Mouse (Mus musculus) embryonic facial prominence, embryonic 12.5 days (tissue): ENCODE data around the gene Eif4ebp2. TPM values are rescaled to one million over a fixed set of nuclear protein-coding genes. Genes with fewer than 3 reads are reported as not detected.

Experiments
- ATAC-seq: fragments of 200-750 bp; cut with Nextera tagmentation; 2 replicates; pipeline ENCODE4 v1.8.0; 2017; ENCODE audit not compliant: insufficient number of reproducible peaks, insufficient read depth, low FRiP score, low TSS enrichment
- H3K27ac ChIP-seq: fragments of 300-500 bp; sonication (generic); 2 replicates; pipeline ENCODE4 v1.5.1; 2016; ENCODE audit warnings: mild to moderate bottlenecking
- H3K27me3 ChIP-seq: fragments of 300-500 bp; sonication (generic); 2 replicates; pipeline ENCODE4 v1.6.1; 2016; ENCODE audit warnings: mild to moderate bottlenecking, moderate library complexity
- H3K36me3 ChIP-seq: fragments of 300-500 bp; sonication (generic); 2 replicates; pipeline ENCODE4 v1.6.1; 2016; ENCODE audit warnings: mild to moderate bottlenecking
- H3K4me1 ChIP-seq: fragments of 300-500 bp; sonication (generic); 2 replicates; pipeline ENCODE4 v1.6.1; 2016
- H3K4me2 ChIP-seq: fragments of 300-500 bp; sonication (generic); replicated peaks from 2 replicates; pipeline ENCODE4 v1.6.1; 2016; ENCODE audit warnings: mild to moderate bottlenecking, moderate library complexity
- H3K4me3 ChIP-seq: fragments of 300-500 bp; sonication (generic); 2 replicates; pipeline ENCODE4 v1.5.1; 2016; ENCODE audit warnings: mild to moderate bottlenecking
- H3K9ac ChIP-seq: fragments of 300-500 bp; sonication (generic); 2 replicates; pipeline ENCODE4 v1.6.1; 2016; ENCODE audit warnings: mild to moderate bottlenecking, moderate library complexity
- H3K9me3 ChIP-seq: fragments of 300-500 bp; sonication (generic); 2 replicates; pipeline ENCODE4 v1.6.1; 2016; ENCODE audit warnings: mild to moderate bottlenecking, moderate library complexity
- WGBS: fragments of 180-500 bp; shearing (Covaris S2); methylation state at CpG from one replicate; pipeline ENCODE4 v1.1.7; 2016; 5-methylcytosine and 5-hydroxymethylcytosine counted together
- polyA plus RNA-seq: library from polyadenylated mRNA; unstranded; fragments of >200 nt; fragmentation: Nextera tagmentation; extraction: Ambion mirVana; gene quantifications from 2 replicates; pipeline ENCODE4 v1.2.1, GENCODE M21; 2016

Eif4ebp2 gene
- polyA plus RNA-seq, 1 experiment from 2014 or later, result 64.9 TPM

DNA sequence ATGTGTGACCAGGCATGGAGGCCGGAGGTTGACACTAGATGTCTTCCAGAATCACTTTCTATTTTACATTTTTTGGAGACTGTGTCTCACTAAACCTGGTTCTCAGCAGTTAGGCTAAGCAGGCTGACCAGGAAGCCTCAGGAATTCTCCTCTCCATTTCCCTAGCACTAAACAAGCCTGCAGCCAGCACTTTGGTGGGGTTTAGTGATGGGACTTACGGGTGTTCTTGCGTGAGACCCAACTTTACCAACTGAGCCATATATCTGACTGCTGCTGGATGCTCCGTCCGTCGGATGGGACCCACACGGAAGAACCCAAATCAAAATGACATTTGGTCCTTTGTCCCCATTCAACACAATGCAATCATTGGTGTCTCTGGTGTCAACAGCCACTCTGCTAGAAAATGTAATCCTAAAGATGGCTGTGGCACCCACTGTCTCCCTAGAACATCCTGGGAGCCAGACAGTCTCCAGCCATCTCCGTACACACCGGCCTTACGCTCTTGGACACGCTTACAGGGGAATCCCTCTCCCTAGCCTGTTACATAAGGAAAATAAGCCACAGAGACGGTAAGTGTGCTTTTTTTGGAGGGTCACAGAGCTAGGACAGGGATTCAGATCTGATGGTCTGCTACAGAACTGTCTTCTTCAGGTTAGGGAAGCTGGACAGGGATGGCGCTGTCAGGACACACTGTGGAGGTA, 73.0 kb downstream of the Eif4ebp2 start:
- Histone ChIP-seq H3K4me3 (no peak overlapping the region), H3K36me3 (no peaks in the 10 kb centered on the region), H3K9me3 (no peaks in the 10 kb centered on the region), H3K4me1 (peaks cover 34% of the 10 kb centered on the region), H3K9ac (no peak overlapping the region), H3K27ac (no peak overlapping the region), H3K27me3 (peaks cover 9% of the 10 kb centered on the region; the same call in 1 of the 2 replicates), H3K4me2 (no peak overlapping the region)
- ATAC-seq, result no peak
- WGBS, result 88% methylated on average over 13 of the region's 13 CpGs

DNA sequence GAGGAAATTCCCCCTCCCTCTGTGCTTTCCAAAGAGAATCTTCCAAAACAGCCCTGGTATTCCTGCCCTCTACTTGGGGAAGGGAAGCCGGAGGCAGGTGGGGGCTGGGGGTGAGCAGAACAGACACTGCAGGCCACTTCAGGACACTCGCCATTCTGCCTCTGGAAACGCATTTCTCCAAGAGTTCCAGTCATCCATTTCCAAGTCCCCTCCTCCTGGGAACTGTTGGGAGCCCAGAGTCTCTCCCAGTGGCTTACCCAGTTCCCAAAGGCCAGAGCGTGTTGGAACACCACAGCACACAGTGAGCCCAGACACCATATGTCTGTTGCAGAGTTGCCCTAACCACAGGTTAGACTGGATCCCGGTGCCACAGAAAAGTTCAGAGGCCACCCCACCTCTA, 73.8 kb downstream of the Eif4ebp2 start:
- WGBS, result 91% methylated on average over 5 of the region's 5 CpGs
- no peak overlapping the region for H3K9ac ChIP-seq
- H3K4me3 ChIP-seq, result no peak overlapping the region
- ATAC-seq, result no peak
- H3K27ac ChIP-seq, result no peak overlapping the region
- H3K4me2 ChIP-seq, result no peak overlapping the region
- peaks cover 9% of the 10 kb centered on the region; the same call in 1 of the 2 replicates for H3K27me3 ChIP-seq
- H3K36me3 ChIP-seq, result no peaks in the 10 kb centered on the region
- no peaks in the 10 kb centered on the region for H3K9me3 ChIP-seq
- H3K4me1 ChIP-seq, result peaks cover 34% of the 10 kb centered on the region

Other genes with a start within 250 kb of the Eif4ebp2 start
- gene Adamts14, start 179.2 kb downstream of the Eif4ebp2 start, polyA plus RNA-seq, result 1.2 and 1.5 TPM in 2 replicates
- not detected in 2 replicates for gene Prf1, start 154.8 kb downstream of the Eif4ebp2 start, polyA plus RNA-seq
- gene Pald1, start 69.1 kb downstream of the Eif4ebp2 start, polyA plus RNA-seq, result 26.7 and 28.6 TPM in 2 replicates
- 0.10 TPM in 1 of 2 replicates, not detected in the other for gene Nodal, start 34.7 kb downstream of the Eif4ebp2 start, polyA plus RNA-seq
- gene Lrrc20, start 23.1 kb upstream of the Eif4ebp2 start, polyA plus RNA-seq, result 10.9 and 12.7 TPM in 2 replicates
- not detected in 2 replicates for gene Npffr1, start 142.8 kb upstream of the Eif4ebp2 start, polyA plus RNA-seq
- gene Ppa1, start 195.9 kb upstream of the Eif4ebp2 start, polyA plus RNA-seq, result 215 and 221 TPM in 2 replicates
- gene Sar1a, start 227.6 kb upstream of the Eif4ebp2 start, polyA plus RNA-seq, result 253 and 257 TPM in 2 replicates
- gene Tysnd1, start 242.9 kb upstream of the Eif4ebp2 start, polyA plus RNA-seq, result 46.8 and 48.0 TPM in 2 replicates